Mouse (Mus musculus) heart, adult 18-20 months (tissue): ENCODE measurements around the gene Olfr108. TPM values are rescaled to one million over a fixed set of nuclear protein-coding genes. Genes with fewer than 3 reads are reported as not detected.

Experiments used
- DNase-seq, 2 experiments: peaks; one replicate each; pipeline ENCODE4 v3.0.0; 2021 to 2022; ENCODE audit warnings: mixed read lengths in 1 of 2
- long read RNA-seq, 2 experiments: library from polyadenylated mRNA; stranded (forward); transcript quantifications; one replicate each; pipeline ENCODE4 v2.0.0; 2021
- total RNA-seq, 2 experiments: library from RNA; stranded (reverse); gene quantifications; 2 replicates each; pipeline ENCODE4 v1.2.3; 2021

The Olfr108 gene
- not detected for total RNA-seq
- long read RNA-seq, experiment 1: 0 reads
- long read RNA-seq, experiment 2: 0 reads

GRCm38 (mm10) chr17:37445180-37445579 is at the start of gene Olfr108:
TSS of gene Olfr108 (plus strand) at chr17:37445480.
- no peak for DNase-seq

GRCm38 (mm10) chr17:37398926-37399325 is 46.4 kb upstream of the Olfr108 start, which contains the start of gene Olfr107:
TSS of gene Olfr107 (plus strand) at chr17:37399226.
- no peak for DNase-seq

GRCm38 (mm10) chr17:37413380-37413779 is 31.9 kb upstream of the Olfr108 start:
- no peak for DNase-seq

- no peak for DNase-seq
Observed at GRCm38 (mm10) chr17:37458616-37459015, 13.3 kb downstream of the Olfr108 start, which contains the start of gene Olfr109. TSS of gene Olfr109 (plus strand) at chr17:37458916.

GRCm38 (mm10) chr17:37483452-37483851 is 38.2 kb downstream of the Olfr108 start, which contains the start of gene H2-M2:
TSS of gene H2-M2 (minus strand) at chr17:37483552.
- no peak for DNase-seq

GRCm38 (mm10) chr17:37491930-37492518 is 46.7 kb downstream of the Olfr108 start, which contains the start of gene Olfr110:
TSS of gene Olfr110 (plus strand) at chr17:37492468.
- peak; percentile 3 to 30 for DNase-seq

Other genes starting within 250 kb of the Olfr108 start
- gene Olfr94, start 244.5 kb upstream of the Olfr108 start, total RNA-seq: not detected
- not detected for gene Olfr95, start 232.4 kb upstream of the Olfr108 start, total RNA-seq
- gene Olfr96, start 225.3 kb upstream of the Olfr108 start, total RNA-seq: not detected
- gene Olfr97, start 208.2 kb upstream of the Olfr108 start, total RNA-seq: not detected
- gene Olfr98, start 181.7 kb upstream of the Olfr108 start, total RNA-seq: not detected
- gene H2-M3, start 175.3 kb upstream of the Olfr108 start, total RNA-seq: 1 to 10 TPM; 4.1 to 5.4 TPM
- not detected for gene Olfr99, start 162.0 kb upstream of the Olfr108 start, total RNA-seq
- not detected for gene Olfr101, start 141.2 kb upstream of the Olfr108 start, total RNA-seq
- gene Olfr102, start 128.4 kb upstream of the Olfr108 start, total RNA-seq: not detected
- not detected for gene Olfr103, start 105.8 kb upstream of the Olfr108 start, total RNA-seq
- not detected for gene Olfr104-ps, start 85.9 kb upstream of the Olfr108 start, total RNA-seq
- not detected for gene Olfr105-ps, start 66.4 kb upstream of the Olfr108 start, total RNA-seq
- not detected for gene Olfr106-ps, start 55.1 kb upstream of the Olfr108 start, total RNA-seq
- gene Olfr107, start 46.3 kb upstream of the Olfr108 start, total RNA-seq: not detected
- not detected for gene Olfr109, start 13.4 kb downstream of the Olfr108 start, total RNA-seq
- gene H2-M2, start 38.1 kb downstream of the Olfr108 start, total RNA-seq: 1 to 10 TPM in 1 of 2 experiments, not detected in 1; 1.3 TPM
- gene Olfr110, start 47.0 kb downstream of the Olfr108 start, total RNA-seq: not detected
- not detected for gene Olfr111, start 62.5 kb downstream of the Olfr108 start, total RNA-seq
- not detected for gene Olfr112, start 124.0 kb downstream of the Olfr108 start, total RNA-seq
- not detected for gene Olfr113, start 132.2 kb downstream of the Olfr108 start, total RNA-seq
- not detected for gene Olfr114, start 147.3 kb downstream of the Olfr108 start, total RNA-seq
- gene Olfr115, start 181.6 kb downstream of the Olfr108 start, total RNA-seq: not detected
- gene Olfr116, start 181.7 kb downstream of the Olfr108 start, total RNA-seq: not detected
- not detected for gene Olfr117, start 218.3 kb downstream of the Olfr108 start, total RNA-seq
- gene Olfr118, start 221.5 kb downstream of the Olfr108 start, total RNA-seq: not detected